Mouse (Mus musculus) MEL (cell line): ENCODE results near the gene P2ry2. TPM values are rescaled to one million over a fixed set of nuclear protein-coding genes. Genes with fewer than 3 reads are reported as not detected.

ENCODE experiments used
- DNase-seq: peaks from one replicate; pipeline ENCODE4 v3.0.0; 2011; ENCODE audit warnings: low read depth, low spot score
- H3K27ac ChIP-seq: 2 replicates; pipeline ENCODE4 v1.5.1; 2012; ENCODE audit warnings: low read depth, mild to moderate bottlenecking, control low read depth, low read length, moderate library complexity; ENCODE audit not compliant: control insufficient read depth
- H3K27me3 ChIP-seq, 2 experiments: fragments of 150-350 bp in 1 of 2; sonication (generic) in 1 of 2; 2 replicates each; pipeline ENCODE4 v1.6.1; 2012; ENCODE audit warnings: low read length in 2 of 2, mild to moderate bottlenecking in 2 of 2, improper control_type of control experiment in 1 of 2, moderate library complexity in 1 of 2; ENCODE audit not compliant: insufficient read depth in 2 of 2, control insufficient read depth in 1 of 2
- H3K36me3 ChIP-seq, 2 experiments: 2 replicates each; pipeline ENCODE4 v1.6.1; 2012 to 2014; ENCODE audit warnings: low read length in 2 of 2, improper control_type of control experiment in 1 of 2, inconsistent platforms in 1 of 2, mild to moderate bottlenecking in 1 of 2; ENCODE audit not compliant: insufficient read depth in 2 of 2, control insufficient read depth in 1 of 2
- H3K4me1 ChIP-seq, 2 experiments: fragments of 150-350 bp in 1 of 2; sonication (generic) in 1 of 2; 2 replicates each; pipeline ENCODE4 v1.6.1; 2012; ENCODE audit warnings: low read length in 2 of 2, improper control_type of control experiment in 1 of 2, mild to moderate bottlenecking in 1 of 2; ENCODE audit not compliant: insufficient read depth in 2 of 2, control insufficient read depth in 1 of 2
- H3K4me3 ChIP-seq, 2 experiments: fragments of 150-350 bp in 1 of 2; sonication (generic) in 1 of 2; 2 replicates each; pipeline ENCODE4 v1.5.1; 2012; ENCODE audit warnings: low read depth in 2 of 2, low read length in 2 of 2, mild to moderate bottlenecking in 2 of 2, moderate library complexity in 2 of 2, control low read depth in 1 of 2, improper control_type of control experiment in 1 of 2; ENCODE audit not compliant: control insufficient read depth in 1 of 2, insufficient read depth in 1 of 2
- H3K79me2 ChIP-seq: 2 replicates; pipeline ENCODE4 v1.6.1; 2012; ENCODE audit warnings: mild to moderate bottlenecking, low read length, moderate library complexity; ENCODE audit not compliant: control insufficient read depth, poor library complexity, insufficient read depth
- H3K9ac ChIP-seq: 2 replicates; pipeline ENCODE4 v1.6.1; 2012; ENCODE audit warnings: low read depth, mild to moderate bottlenecking, control low read depth, low read length, moderate library complexity; ENCODE audit not compliant: control insufficient read depth, poor library complexity, severe bottlenecking
- H3K9me3 ChIP-seq: fragments of 150-350 bp; sonication (generic); replicated peaks from 2 replicates; pipeline ENCODE4 v1.6.1; 2012; ENCODE audit warnings: mild to moderate bottlenecking, low read length, improper control_type of control experiment, moderate library complexity; ENCODE audit not compliant: insufficient read depth
- CHD1 ChIP-seq: IDR thresholded peaks from 2 replicates; pipeline ENCODE4 v1.6.1; 2012; ENCODE audit warnings: low read depth, mild to moderate bottlenecking, inconsistent platforms, low read length, improper control_type of control experiment
- CHD2 ChIP-seq: IDR thresholded peaks from 2 replicates; pipeline ENCODE4 v1.6.1; 2011; ENCODE audit warnings: low read length, improper control_type of control experiment
- GABPA ChIP-seq: IDR thresholded peaks from 2 replicates; pipeline ENCODE4 v1.6.1; 2012; ENCODE audit warnings: low read depth, mild to moderate bottlenecking, inconsistent platforms, low read length, improper control_type of control experiment, moderate library complexity
- JUND ChIP-seq: IDR thresholded peaks from 2 replicates; pipeline ENCODE4 v1.6.1; 2011; ENCODE audit warnings: low read depth, mild to moderate bottlenecking, improper control_type of control experiment, low read length
- MAFK ChIP-seq: IDR thresholded peaks from 2 replicates; pipeline ENCODE4 v1.6.1; 2011; ENCODE audit warnings: low read depth, mild to moderate bottlenecking, low read length, improper control_type of control experiment, borderline replicate concordance
- MXI1 ChIP-seq: IDR thresholded peaks from 2 replicates; pipeline ENCODE4 v1.6.1; 2011; ENCODE audit warnings: mild to moderate bottlenecking, low read depth, low read length, improper control_type of control experiment
- MYB ChIP-seq: IDR thresholded peaks from 2 replicates; pipeline ENCODE4 v1.6.1; 2011; ENCODE audit warnings: mild to moderate bottlenecking, low read depth, low read length, improper control_type of control experiment
- MYC ChIP-seq: IDR thresholded peaks from 2 replicates; pipeline ENCODE4 v1.6.1; 2011; ENCODE audit warnings: low read depth, mild to moderate bottlenecking, low read length, improper control_type of control experiment, moderate library complexity
- NELFE ChIP-seq: IDR thresholded peaks from 2 replicates; pipeline ENCODE4 v1.6.1; 2011; ENCODE audit warnings: low read depth, low read length, improper control_type of control experiment
- NRF1 ChIP-seq: IDR thresholded peaks from 2 replicates; pipeline ENCODE4 v1.6.1; 2014; ENCODE audit warnings: low read depth, mild to moderate bottlenecking, inconsistent platforms, low read length, improper control_type of control experiment, moderate library complexity; ENCODE audit not compliant: poor library complexity, insufficient read depth, severe bottlenecking
- POLR2A ChIP-seq, 2 experiments: IDR thresholded peaks; 2 replicates each; pipeline ENCODE4 v1.6.1; 2011 to 2012; ENCODE audit warnings: low read length in 2 of 2, mild to moderate bottlenecking in 2 of 2, control low read depth in 1 of 2, improper control_type of control experiment in 1 of 2, low read depth in 1 of 2, moderate library complexity in 1 of 2; ENCODE audit not compliant: control insufficient read depth in 1 of 2, insufficient read depth in 1 of 2, poor library complexity in 1 of 2
- POLR2AphosphoS5 ChIP-seq: IDR thresholded peaks from 2 replicates; pipeline ENCODE4 v1.6.1; 2012; ENCODE audit warnings: low read depth, borderline replicate concordance, mild to moderate bottlenecking, inconsistent platforms, low read length, moderate library complexity, mixed read lengths
- RCOR1 ChIP-seq: IDR thresholded peaks from 2 replicates; pipeline ENCODE4 v1.6.1; 2012; ENCODE audit warnings: low read depth, mild to moderate bottlenecking, inconsistent platforms, low read length, improper control_type of control experiment
- TAL1 ChIP-seq: IDR thresholded peaks from 2 replicates; pipeline ENCODE4 v1.6.1; 2012; ENCODE audit warnings: mild to moderate bottlenecking, inconsistent platforms, low read length, moderate library complexity, mixed read lengths
- UBTF ChIP-seq: IDR thresholded peaks from 2 replicates; pipeline ENCODE4 v1.6.1; 2012; ENCODE audit warnings: low read depth, mild to moderate bottlenecking, inconsistent platforms, low read length, improper control_type of control experiment, moderate library complexity, borderline replicate concordance; ENCODE audit not compliant: insufficient read depth
- ZC3H11A ChIP-seq: IDR thresholded peaks from 2 replicates; pipeline ENCODE4 v1.6.1; 2012; ENCODE audit warnings: low read depth, mild to moderate bottlenecking, inconsistent platforms, low read length, improper control_type of control experiment
- ZKSCAN1 ChIP-seq: IDR thresholded peaks from 2 replicates; pipeline ENCODE4 v1.6.1; 2012; ENCODE audit warnings: low read depth, mild to moderate bottlenecking, inconsistent platforms, low read length, improper control_type of control experiment, moderate library complexity
- polyA plus RNA-seq, 2 experiments: library from polyadenylated mRNA; stranded (reverse) in 1 of 2; unstranded in 1 of 2; fragments of >175 nt in 1 of 2; fragments of >200 nt in 1 of 2; gene quantifications; 2 replicates each; pipeline versions ENCODE4 v1.2.1 to v1.2.4; 2012; ENCODE audit warnings: low replicate concordance in 2 of 2, low read depth in 1 of 2; ENCODE audit not compliant: insufficient read length in 2 of 2, insufficient read depth in 1 of 2, missing spikeins in 1 of 2
- total RNA-seq: library from RNA; depleted of rRNA; stranded (reverse); fragments of 300-350 nt; gene quantifications from 2 replicates; pipeline ENCODE4 v1.2.3, GENCODE M21; 2012

Gene P2ry2
- total and polyA plus RNA-seq, 3 experiments: 0.23 to 0.86 TPM; not detected in 1

DNA sequence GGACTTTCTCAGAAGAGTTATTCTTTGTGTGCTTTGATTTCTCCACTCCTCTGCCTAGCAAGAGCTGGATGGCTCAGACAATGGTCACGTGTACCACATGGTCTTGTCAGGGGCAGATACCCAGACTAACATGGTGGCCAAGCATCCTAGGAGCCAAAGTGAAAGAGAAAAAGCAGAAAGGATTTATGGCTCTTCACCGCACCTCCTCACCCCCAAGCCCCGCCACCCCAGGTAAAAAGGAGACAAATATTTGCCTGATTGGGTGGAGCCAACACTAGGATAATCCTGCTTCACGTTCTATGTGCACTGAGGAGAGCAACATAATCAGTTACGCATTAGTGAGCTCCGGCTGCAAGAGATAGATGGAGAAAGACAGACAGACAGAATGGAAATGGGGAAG, 44.3 kb downstream of the P2ry2 start:
- no peak overlapping the region for H3K4me3 ChIP-seq
- no peaks in the 10 kb centered on the region for H3K36me3 ChIP-seq
- no peak overlapping the region for H3K27ac ChIP-seq
- no peak overlapping the region for H3K9ac ChIP-seq
- peaks cover 0 to 4% of the 10 kb centered on the region in 2 experiments; a peak in 2 of 4 replicates for H3K27me3 ChIP-seq
- no peaks in the 10 kb centered on the region for H3K79me2 ChIP-seq
- no peaks in the 10 kb centered on the region for H3K4me1 ChIP-seq
- DNase-seq: no peak
- no peaks in the 10 kb centered on the region for H3K9me3 ChIP-seq
- TF ChIP-seq GABPA (no peak), ZKSCAN1 (no peak), POLR2A (IDR thresholded peaks at IDR 0.05; ENCODE audit: control insufficient read depth in 1 of 2, insufficient read depth in 1 of 2, low read depth in 1 of 2, low read length in 2 of 2, poor library complexity in 1 of 2) (no peak), TAL1 (no peak), ZC3H11A (no peak), JUND (no peak), NELFE (no peak), POLR2AphosphoS5 (no peak), MYC (no peak), MAFK (no peak), RCOR1 (no peak), CHD1 (no peak), NRF1 (no peak), CHD2 (no peak), UBTF (no peak), MYB (no peak), MXI1 (no peak)

DNA sequence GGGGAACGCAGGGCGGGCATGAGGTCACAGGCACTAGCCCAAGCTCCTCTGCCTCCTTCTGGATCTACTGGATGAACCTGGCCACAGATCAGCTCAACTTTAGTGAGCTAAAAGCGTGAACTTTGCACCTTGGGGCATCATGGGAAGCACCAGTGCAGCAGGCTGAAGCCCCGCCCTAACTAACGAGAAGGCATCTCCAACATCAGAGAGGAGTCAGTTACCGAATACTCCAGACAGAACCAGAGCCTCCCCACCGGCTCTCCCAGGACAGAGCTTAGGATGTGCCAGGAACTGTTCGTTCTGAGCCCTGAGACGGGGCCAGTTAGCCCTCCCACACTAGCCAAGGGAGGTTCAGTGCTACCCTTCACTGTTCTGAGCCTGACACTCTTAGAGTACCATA, 44.8 kb downstream of the P2ry2 start:
- no peaks in the 10 kb centered on the region for H3K79me2 ChIP-seq
- H3K27me3 ChIP-seq: peaks cover 0 to 4% of the 10 kb centered on the region in 2 experiments; a peak in 2 of 4 replicates
- DNase-seq: no peak
- H3K4me1 ChIP-seq: no peaks in the 10 kb centered on the region
- H3K36me3 ChIP-seq: no peaks in the 10 kb centered on the region
- TF ChIP-seq ZKSCAN1: no peak
- TF ChIP-seq MAFK: no peak
- no peak for TF ChIP-seq TAL1
- H3K9ac ChIP-seq: no peak overlapping the region
- H3K27ac ChIP-seq: no peak overlapping the region
- H3K9me3 ChIP-seq: no peaks in the 10 kb centered on the region
- no peak overlapping the region for H3K4me3 ChIP-seq
